Mouse (Mus musculus) testis, adult 2 months (tissue): ENCODE results near the gene Ilkap.

Experiments
- CTCF ChIP-seq: fragments of 200-500 bp; IDR thresholded peaks from 2 replicates; pipeline ENCODE4 v1.5.1; 2012; ENCODE audit warnings: low read depth, mild to moderate bottlenecking, inconsistent platforms, low read length, moderate library complexity; ENCODE audit not compliant: control insufficient read depth, insufficient read depth, insufficient replicate concordance
- POLR2A ChIP-seq: fragments of 200-500 bp; IDR thresholded peaks from 2 replicates; pipeline ENCODE4 v1.6.1; 2012; ENCODE audit warnings: low read depth, mild to moderate bottlenecking, inconsistent platforms, low read length, moderate library complexity; ENCODE audit not compliant: control insufficient read depth

- no peak for TF ChIP-seq POLR2A
- TF ChIP-seq CTCF = no peak
Measured at GRCm38 (mm10) chr1:91444841-91445830, 46.5 kb upstream of the Ilkap start.
